Mouse (Mus musculus): ENCODE results near the gene Cdc37l1. TPM values are rescaled to one million over a fixed set of nuclear protein-coding genes. Genes with fewer than 3 reads are reported as not detected.
A peak's percentile ranks its signal among the peaks of the same experiment; 100 is the strongest.

Gene Cdc37l1
- total and polyA plus RNA-seq, 3 experiments: 20.4 to 80.4 (median 68.6) TPM

DNA sequence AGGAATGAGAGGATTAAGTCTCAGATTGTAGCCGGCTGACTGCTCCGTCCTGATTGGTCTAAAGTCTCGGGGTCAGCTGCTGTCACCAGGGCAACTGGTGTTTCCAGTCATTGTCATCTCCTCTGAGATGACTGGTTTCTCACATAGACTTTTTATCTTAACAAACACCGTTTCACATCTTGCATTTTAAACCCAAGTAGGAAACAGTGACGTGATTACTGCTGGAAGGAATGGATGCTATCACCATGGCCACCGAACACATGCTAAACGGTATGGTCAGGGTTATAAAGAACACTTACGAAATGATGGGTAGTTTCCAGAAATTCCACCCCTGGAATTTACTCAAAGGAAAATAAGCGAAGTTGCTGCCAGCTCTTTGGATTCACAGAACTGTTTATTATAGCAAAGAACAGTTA is 54.2 kb downstream of the Cdc37l1 start:
- H3K9ac ChIP-seq (ENCODE audit: low read depth, low read length): no peak overlapping the region
- 55% methylated on average over 9 of the region's 9 CpGs for WGBS
- H3K4me3 ChIP-seq: no peak overlapping the region
- intact Hi-C loops (cut with DNase I): no loop called here
- no peaks in the 10 kb centered on the region; the same call in none of the 2 replicates for H3K36me3 ChIP-seq (ENCODE audit: control insufficient read depth, insufficient read depth, low read length)
- H3K27ac ChIP-seq: no peak overlapping the region
- DNase-seq: no peak
- no peaks in the 10 kb centered on the region; the same call in none of the 2 replicates for H3K79me2 ChIP-seq (replicated peaks; ENCODE audit: control insufficient read depth, insufficient read depth, low read length)
- TF ChIP-seq POLR2A (IDR thresholded peaks at IDR 0.05; ENCODE audit: insufficient read depth, low read depth, low read length) (no peak), CTCF (IDR thresholded peaks at IDR 0.05) (no peak), EP300 (IDR thresholded peaks at IDR 0.05; ENCODE audit: insufficient read depth, low read depth, low read length) (no peak)
- H3K4me1 ChIP-seq (ENCODE audit: control insufficient read depth, insufficient read depth, low read length): peaks cover 6% of the 10 kb centered on the region
- H3K27me3 ChIP-seq (ENCODE audit: control insufficient read depth, insufficient read depth, low read length): no peaks in the 10 kb centered on the region

DNA sequence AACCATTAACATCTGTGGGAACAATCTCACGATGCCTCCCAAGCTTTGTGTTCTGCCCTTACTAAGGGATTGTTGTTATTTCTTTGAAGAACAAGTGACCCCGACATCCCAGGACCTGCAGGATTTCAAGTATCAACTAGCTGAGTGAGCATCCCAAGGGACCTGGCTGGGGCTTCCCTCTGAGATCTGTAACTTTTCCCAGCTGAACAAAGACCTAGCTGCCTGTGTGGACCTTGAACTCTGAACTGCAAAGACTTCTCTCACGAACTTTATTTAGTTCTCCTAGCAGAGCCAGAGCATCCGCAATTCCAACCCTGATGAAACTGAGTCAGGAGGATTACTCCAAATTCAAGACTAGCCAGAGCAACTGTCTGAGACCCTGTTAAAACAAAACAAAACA is 55.2 kb downstream of the Cdc37l1 start:
- Histone ChIP-seq H3K4me1 (ENCODE audit: control insufficient read depth, insufficient read depth, low read length) (peaks cover 6% of the 10 kb centered on the region), H3K9ac (ENCODE audit: low read depth, low read length) (no peak overlapping the region), H3K36me3 (ENCODE audit: control insufficient read depth, insufficient read depth, low read length) (no peaks in the 10 kb centered on the region; the same call in none of the 2 replicates), H3K79me2 (replicated peaks; ENCODE audit: control insufficient read depth, insufficient read depth, low read length) (no peaks in the 10 kb centered on the region; the same call in none of the 2 replicates), H3K27ac (no peak overlapping the region; the same call in 1 of the 2 replicates), H3K4me3 (no peak overlapping the region), H3K27me3 (ENCODE audit: control insufficient read depth, insufficient read depth, low read length) (no peaks in the 10 kb centered on the region)
- intact Hi-C loops (cut with DNase I): loop anchor here (5.0 kb wide), 1 partner anchor 207 kb away; the partner anchor contains the start of gene Jak2
- DNase-seq: no peak
- 45% methylated on average over 4 of the region's 4 CpGs for WGBS
- no peak for TF ChIP-seq POLR2A (IDR thresholded peaks at IDR 0.05; ENCODE audit: insufficient read depth, low read depth, low read length)

DNA sequence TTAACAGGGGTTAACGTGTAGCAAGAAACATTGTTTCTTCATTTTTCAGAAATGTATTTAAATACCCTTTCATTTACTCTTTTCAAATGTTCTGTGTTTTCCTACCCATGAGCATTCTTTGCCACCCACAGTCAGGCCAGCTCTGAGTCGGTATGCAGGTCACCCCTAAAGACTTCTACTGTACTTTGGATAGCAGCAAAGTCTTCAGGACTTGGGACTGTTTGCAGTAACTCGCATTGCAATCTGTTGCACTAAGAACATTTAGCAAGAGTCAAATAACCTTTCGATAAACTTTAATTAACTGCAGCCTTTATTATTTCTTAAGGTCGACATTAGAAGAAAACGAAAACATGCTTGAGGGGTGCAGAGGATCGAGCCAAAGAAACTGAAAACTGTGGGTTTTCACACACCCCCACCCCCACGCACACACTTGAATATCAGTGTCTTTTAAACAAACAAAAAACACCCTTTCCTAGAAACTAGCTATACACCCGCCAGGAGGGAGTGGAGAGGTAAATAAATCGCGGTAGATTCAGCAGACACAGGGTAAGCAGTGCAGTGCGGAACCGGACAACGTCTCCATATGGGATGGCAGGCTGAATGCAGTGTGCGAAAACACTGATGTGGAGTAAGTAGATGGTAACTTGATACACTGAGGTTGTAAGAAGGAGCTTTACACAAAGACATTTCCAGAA is 56.0 kb downstream of the Cdc37l1 start:
- 55% methylated on average over 15 of the region's 15 CpGs for WGBS
- peak overlapping the region; percentile 97 for H3K27ac ChIP-seq
- intact Hi-C loops (cut with DNase I): loop anchor here (5.0 kb wide), 1 partner anchor 206 kb away; the partner anchor contains the start of gene Jak2
- TF ChIP-seq EP300 (IDR thresholded peaks at IDR 0.05; ENCODE audit: insufficient read depth, low read depth, low read length): no peak
- no peak for TF ChIP-seq CTCF (IDR thresholded peaks at IDR 0.05)
- no peak for TF ChIP-seq POLR2A (IDR thresholded peaks at IDR 0.05; ENCODE audit: insufficient read depth, low read depth, low read length)
- peaks cover 6% of the 10 kb centered on the region for H3K4me1 ChIP-seq (ENCODE audit: control insufficient read depth, insufficient read depth, low read length)
- no peaks in the 10 kb centered on the region; the same call in 1 of the 2 replicates for H3K79me2 ChIP-seq (replicated peaks; ENCODE audit: control insufficient read depth, insufficient read depth, low read length)
- peak overlapping the region; percentile 36; the same call in 1 of the 2 replicates for H3K9ac ChIP-seq (ENCODE audit: low read depth, low read length)
- DNase-seq: no peak
- no peaks in the 10 kb centered on the region; the same call in none of the 2 replicates for H3K36me3 ChIP-seq (ENCODE audit: control insufficient read depth, insufficient read depth, low read length)
- no peaks in the 10 kb centered on the region for H3K27me3 ChIP-seq (ENCODE audit: control insufficient read depth, insufficient read depth, low read length)
- H3K4me3 ChIP-seq: peak overlapping the region; percentile 94

DNA sequence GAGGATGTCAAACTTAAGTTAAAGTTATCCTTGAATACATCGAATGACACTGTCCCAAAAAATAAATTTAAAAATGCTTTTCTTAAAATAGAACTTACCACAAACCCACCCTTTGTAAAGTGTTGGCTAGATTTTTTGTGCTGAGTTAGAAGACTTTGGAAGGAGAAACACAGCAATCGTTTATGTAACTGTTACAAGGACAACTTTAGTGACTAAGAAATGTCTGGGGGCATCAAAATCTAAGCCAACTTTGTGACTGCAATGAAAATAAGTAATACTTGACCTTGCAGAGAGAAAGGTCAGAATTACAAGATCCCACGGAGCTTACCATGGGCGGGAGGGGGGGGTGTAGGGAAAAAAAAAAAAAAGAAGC is 56.8 kb downstream of the Cdc37l1 start:
- no peak for DNase-seq
- TF ChIP-seq EP300 (IDR thresholded peaks at IDR 0.05; ENCODE audit: insufficient read depth, low read depth, low read length) (no peak), CTCF (IDR thresholded peaks at IDR 0.05) (no peak), POLR2A (IDR thresholded peaks at IDR 0.05; ENCODE audit: insufficient read depth, low read depth, low read length) (no peak)
- no peaks in the 10 kb centered on the region; the same call in none of the 2 replicates for H3K36me3 ChIP-seq (ENCODE audit: control insufficient read depth, insufficient read depth, low read length)
- H3K79me2 ChIP-seq (replicated peaks; ENCODE audit: control insufficient read depth, insufficient read depth, low read length): no peaks in the 10 kb centered on the region; the same call in 1 of the 2 replicates
- peak overlapping the region; percentile 97 for H3K27ac ChIP-seq
- H3K27me3 ChIP-seq (ENCODE audit: control insufficient read depth, insufficient read depth, low read length): no peaks in the 10 kb centered on the region
- H3K4me1 ChIP-seq (ENCODE audit: control insufficient read depth, insufficient read depth, low read length): peaks cover 6% of the 10 kb centered on the region
- intact Hi-C loops (cut with DNase I): loop anchor here (5.0 kb wide), 1 partner anchor 205 kb away; the partner anchor contains the start of gene Jak2
- 11% methylated on average over 4 of the region's 4 CpGs for WGBS
- peak overlapping the region; percentile 94 for H3K4me3 ChIP-seq
- peak overlapping the region; percentile 98 for H3K9ac ChIP-seq (ENCODE audit: low read depth, low read length)

DNA sequence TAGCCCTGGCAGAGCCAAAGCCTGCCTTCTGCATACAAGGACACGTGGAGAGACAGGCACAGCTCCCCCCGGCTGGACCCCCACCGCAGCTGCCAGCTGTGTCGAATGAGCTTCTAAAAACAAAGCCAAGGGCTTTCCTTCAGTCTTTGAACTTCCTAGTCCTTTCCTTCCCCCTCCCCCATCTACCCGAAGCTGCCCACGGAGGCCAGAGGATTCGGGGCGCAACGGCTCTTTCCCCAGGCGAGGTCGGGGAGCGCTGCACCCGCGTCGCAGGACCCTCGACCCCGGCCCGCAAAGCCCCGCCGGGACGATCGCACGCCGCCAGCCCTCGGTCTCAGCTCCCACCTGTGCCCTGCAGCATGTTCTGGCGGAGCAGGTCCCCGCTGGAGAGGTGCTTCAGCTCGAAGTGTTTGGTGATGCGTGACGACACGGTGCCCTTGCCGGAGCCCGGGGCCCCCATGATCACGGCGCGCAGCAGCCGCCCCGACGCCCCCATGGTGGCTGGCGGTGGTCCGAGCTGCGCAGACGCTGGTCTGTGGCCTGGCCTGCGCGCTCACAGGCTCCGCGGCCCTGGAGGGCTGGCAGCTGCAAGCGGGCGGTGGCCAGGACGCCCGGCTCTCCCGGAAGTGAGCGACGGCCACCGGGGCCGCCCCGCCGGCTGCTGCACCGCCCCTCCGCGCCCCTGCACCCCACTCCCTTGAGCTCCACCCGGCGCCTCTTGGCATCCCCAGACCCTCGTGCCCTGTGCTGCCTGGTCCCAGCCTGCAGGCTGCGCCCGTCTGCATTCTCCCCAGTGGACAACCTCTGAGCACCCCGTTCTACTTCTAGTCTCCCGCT is 57.4 kb downstream of the Cdc37l1 start, which contains the start of gene Ak3:
Gene Ak3 (minus strand): TSS at position 628 of the 837 bp plus-strand sequence.
- TF ChIP-seq EP300 (IDR thresholded peaks at IDR 0.05; ENCODE audit: insufficient read depth, low read depth, low read length): peak; percentile 52
- peak; percentile 61 for TF ChIP-seq CTCF (IDR thresholded peaks at IDR 0.05)
- peak; percentile 62 for TF ChIP-seq POLR2A (IDR thresholded peaks at IDR 0.05; ENCODE audit: insufficient read depth, low read depth, low read length)
- under 1% methylated on average over 68 of the region's 68 CpGs for WGBS
- Histone ChIP-seq H3K36me3 (ENCODE audit: control insufficient read depth, insufficient read depth, low read length) (no peaks in the 10 kb centered on the region; the same call in none of the 2 replicates), H3K27me3 (ENCODE audit: control insufficient read depth, insufficient read depth, low read length) (no peaks in the 10 kb centered on the region), H3K9ac (ENCODE audit: low read depth, low read length) (peak within 1 kb of the TSS; percentile 98), H3K79me2 (replicated peaks; ENCODE audit: control insufficient read depth, insufficient read depth, low read length) (no peaks in the 10 kb centered on the region; the same call in 1 of the 2 replicates), H3K4me1 (ENCODE audit: control insufficient read depth, insufficient read depth, low read length) (peaks cover 6% of the 10 kb centered on the region), H3K4me3 (peak within 1 kb of the TSS; percentile 94), H3K27ac (peak within 1 kb of the TSS; percentile 97)
- intact Hi-C loops (cut with DNase I): loop anchor here (2.0 to 5.0 kb wide), 3 partner anchors 15 to 205 kb away; partner anchors contain the start of genes Cdc37l1 and Jak2
- DNase-seq: peak; percentile 88 to 91
